Mouse (Mus musculus): ENCODE measurements at regions not wholly inside any gene's neighbourhood (a gene's known extent, or its start where the extent isn't known, plus 50 kb on each side); places are given as distances from the start of the nearest gene placed in this dataset.

- peak; percentile 36 for DNase-seq
Measured at GRCm38 (mm10) chr15:85660528-85661392, 74.0 kb upstream of the Ppara start.

- no peak for DNase-seq
Measured at GRCm38 (mm10) chr15:85661393-85661690, 73.4 kb upstream of the Ppara start.

GRCm38 (mm10) chr15:85661771-85662170, 73.0 kb upstream of the Ppara start:
- no peak for DNase-seq

GRCm38 (mm10) chr15:85662271-85662670, 72.5 kb upstream of the Ppara start:
- DNase-seq: no peak

- no peak for DNase-seq
Measured at GRCm38 (mm10) chr15:85662673-85663072, 72.1 kb upstream of the Ppara start.

- DNase-seq: no peak
Measured at GRCm38 (mm10) chr15:85663757-85664431, 70.9 kb upstream of the Ppara start.

GRCm38 (mm10) chr15:85664432-85664828, 70.4 kb upstream of the Ppara start:
- DNase-seq: no peak

- DNase-seq: no peak
Measured at GRCm38 (mm10) chr15:85665181-85665821, 69.5 kb upstream of the Ppara start.

- DNase-seq: no peak
Measured at GRCm38 (mm10) chr15:85666496-85666895, 68.3 kb upstream of the Ppara start.

- no peak for DNase-seq
Measured at GRCm38 (mm10) chr15:85667381-85667791, 67.4 kb upstream of the Ppara start.

- DNase-seq: no peak
Measured at GRCm38 (mm10) chr15:85667906-85668590, 66.7 kb upstream of the Ppara start.

GRCm38 (mm10) chr15:85668871-85669651, 65.7 kb upstream of the Ppara start:
- no peak for DNase-seq

GRCm38 (mm10) chr15:85669652-85670175, 65.1 kb upstream of the Ppara start:
- DNase-seq: no peak

- peak; percentile 10 for DNase-seq
Measured at GRCm38 (mm10) chr15:85670176-85670788, 64.5 kb upstream of the Ppara start.

GRCm38 (mm10) chr15:85670789-85671700, 63.7 kb upstream of the Ppara start:
- DNase-seq: peak; percentile 55

- no peak for DNase-seq
Measured at GRCm38 (mm10) chr15:85671701-85672191, 63.0 kb upstream of the Ppara start.

GRCm38 (mm10) chr15:85672376-85672775, 62.4 kb upstream of the Ppara start:
- no peak for DNase-seq

- DNase-seq: no peak
Measured at GRCm38 (mm10) chr15:85672931-85673330, 61.9 kb upstream of the Ppara start.

- DNase-seq: no peak
Measured at GRCm38 (mm10) chr15:85673506-85673905, 61.3 kb upstream of the Ppara start.
